Comparison of ENCODE assay signal across 8 mouse cellular contexts in the genomic region with DNA sequence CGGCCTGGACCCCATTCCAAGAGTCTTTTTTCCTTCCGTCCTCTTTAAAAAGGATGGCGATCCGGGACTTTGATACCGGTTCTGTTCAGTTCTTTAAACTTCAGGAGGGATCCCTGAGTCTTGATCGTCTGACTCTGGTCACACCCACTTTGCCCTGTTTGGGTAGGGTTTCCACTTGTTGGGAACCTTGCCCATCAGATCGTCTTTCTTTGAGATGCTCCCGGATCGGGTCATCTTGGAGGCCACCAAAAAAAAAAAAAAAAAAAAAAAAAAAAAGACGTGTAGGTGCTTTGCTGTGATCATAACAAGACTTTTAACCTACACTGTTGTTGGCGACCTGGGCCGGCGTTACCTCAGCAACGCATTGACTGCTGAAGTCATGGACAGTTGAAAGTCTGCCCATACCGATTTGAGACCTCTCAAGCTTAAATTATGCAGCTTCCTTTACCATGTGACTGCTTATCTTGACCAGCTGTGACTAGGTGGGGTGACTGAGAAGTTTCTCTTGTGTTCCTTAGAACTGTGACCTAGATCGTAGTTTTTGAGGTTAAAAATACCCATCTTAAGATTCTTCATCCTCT. TPM values are rescaled to one million over a fixed set of nuclear protein-coding genes. Genes with fewer than 3 reads are reported as not detected.
DNase-seq lines count a peak whose midpoint lies in the region; ATAC-seq and TF ChIP-seq lines count a peak whose summit lies in the region.

No protein-coding gene starts in this region.

- H3K36me3 ChIP-seq in heart, embryonic 13.5 days: no peaks in the 10 kb centered on the region
- H3K36me3 ChIP-seq in midbrain, embryonic 12.5 days: no peaks in the 10 kb centered on the region

- peak overlapping the region; percentile 91 for H3K27ac ChIP-seq in layer of hippocampus, adult 2 months
- H3K27ac ChIP-seq in heart, embryonic 13.5 days (replicated peaks): peak overlapping the region; percentile 90
- H3K27ac ChIP-seq in midbrain, embryonic 12.5 days (replicated peaks): peak overlapping the region; percentile 73

- 7% methylated on average over 16 of the region's 16 CpGs for WGBS in heart, embryonic 13.5 days
- WGBS in midbrain, embryonic 12.5 days: 11% methylated on average over 16 of the region's 16 CpGs

- TF ChIP-seq CTCF in layer of hippocampus, adult 2 months (conservative IDR thresholded peaks at IDR 0.05): no peak
- no peak for TF ChIP-seq CTCF in brain, embryonic 14.5 days (IDR thresholded peaks at IDR 0.05; ENCODE audit: borderline replicate concordance, extremely low read depth, insufficient read depth, insufficient read length)

- H3K9ac ChIP-seq in heart, embryonic 13.5 days: peak overlapping the region; percentile 93
- H3K9ac ChIP-seq in midbrain, embryonic 12.5 days (replicated peaks): peak overlapping the region; percentile 86

- DNase-seq in layer of hippocampus, adult 2 months (ENCODE audit: low spot score in 2 of 2): no peak
- DNase-seq in layer of hippocampus, adult 9-10 months (ENCODE audit: low spot score): no peak
- DNase-seq in brain, embryonic 14.5 days (ENCODE audit: low read depth): peak; percentile 24
- DNase-seq in kidney, postnatal 4 days: peak; percentile 17 to 40
- DNase-seq in right cerebral cortex, postnatal 14 days: no peak
- no peak for DNase-seq in left cerebral cortex, adult 18-20 months (ENCODE audit: low spot score in 2 of 2)

- peak overlapping the region; percentile 83 for H3K4me2 ChIP-seq in heart, embryonic 13.5 days
- H3K4me2 ChIP-seq in midbrain, embryonic 12.5 days (replicated peaks): peak overlapping the region; percentile 68

- TF ChIP-seq POLR2A in brain, embryonic 14.5 days (IDR thresholded peaks at IDR 0.05; ENCODE audit: borderline replicate concordance, extremely low read depth, insufficient read depth, insufficient read length, poor library complexity, severe bottlenecking): no peak

- ATAC-seq in heart, embryonic 13.5 days (ENCODE audit: extremely low read depth, insufficient number of reproducible peaks, low FRiP score, low TSS enrichment): 0 out of 2 replicates have a peak, but pooled peaks have one; percentile 9
- ATAC-seq in midbrain, embryonic 12.5 days (ENCODE audit: low FRiP score, low read depth): no peak; the same call in 1 of the 2 replicates

- no peaks in the 10 kb centered on the region for H3K9me3 ChIP-seq in heart, embryonic 13.5 days
- H3K9me3 ChIP-seq in midbrain, embryonic 12.5 days: no peaks in the 10 kb centered on the region

- H3K27me3 ChIP-seq in heart, embryonic 13.5 days (replicated peaks): no peaks in the 10 kb centered on the region
- H3K27me3 ChIP-seq in midbrain, embryonic 12.5 days: no peaks in the 10 kb centered on the region

- H3K4me3 ChIP-seq in layer of hippocampus, adult 2 months: peak overlapping the region; percentile 93
- H3K4me3 ChIP-seq in heart, embryonic 13.5 days: peak overlapping the region; percentile 86
- H3K4me3 ChIP-seq in midbrain, embryonic 12.5 days: peak overlapping the region; percentile 86

- H3K4me1 ChIP-seq in heart, embryonic 13.5 days: peaks cover 15% of the 10 kb centered on the region
- H3K4me1 ChIP-seq in midbrain, embryonic 12.5 days: peaks cover 12% of the 10 kb centered on the region

RNA-seq across cellular contexts. Expression of gene Wwp2, which starts 0.8 kb away (rescaled TPM):
- total RNA-seq in layer of hippocampus, adult 2 months (2021): 10 to 100 TPM; 37.1 to 38.0 TPM
- polyA plus RNA-seq in brain, embryonic 14.5 days (2012; rRNA removed): 34.8 and 42.5 TPM in 2 replicates
- 28.4 and 30.1 TPM in 2 replicates for polyA plus RNA-seq in heart, embryonic 13.5 days (2015; fragmentation: Nextera tagmentation; extraction: Ambion mirVana)
- polyA plus RNA-seq in midbrain, embryonic 12.5 days (2016; fragmentation: Nextera tagmentation; extraction: Ambion mirVana): 61.9 and 81.2 TPM in 2 replicates
- 10 to 100 TPM; 37.2 to 43.0 TPM for total RNA-seq in left cerebral cortex, adult 18-20 months (2021)

RNA-seq across cellular contexts. Expression of gene Nob1, which starts 12.1 kb away (rescaled TPM):
- 10 to 100 TPM; 38.5 to 48.6 TPM for total RNA-seq in layer of hippocampus, adult 2 months (2021)
- 77.5 and 92.8 TPM in 2 replicates for polyA plus RNA-seq in brain, embryonic 14.5 days (2012; rRNA removed)
- polyA plus RNA-seq in heart, embryonic 13.5 days (2015; fragmentation: Nextera tagmentation; extraction: Ambion mirVana): 45.2 and 51.1 TPM in 2 replicates
- 72.8 and 80.7 TPM in 2 replicates for polyA plus RNA-seq in midbrain, embryonic 12.5 days (2016; fragmentation: Nextera tagmentation; extraction: Ambion mirVana)
- total RNA-seq in left cerebral cortex, adult 18-20 months (2021): 10 to 100 TPM; 36.3 to 40.2 TPM

RNA-seq across cellular contexts. Expression of gene Nqo1, which starts 33.9 kb away (rescaled TPM):
- total RNA-seq in layer of hippocampus, adult 2 months (2021): 1 to 10 TPM; 5.8 to 7.0 TPM
- 1.8 and 2.8 TPM in 2 replicates for polyA plus RNA-seq in brain, embryonic 14.5 days (2012; rRNA removed)
- 5.7 and 5.9 TPM in 2 replicates for polyA plus RNA-seq in heart, embryonic 13.5 days (2015; fragmentation: Nextera tagmentation; extraction: Ambion mirVana)
- 5.2 and 5.6 TPM in 2 replicates for polyA plus RNA-seq in midbrain, embryonic 12.5 days (2016; fragmentation: Nextera tagmentation; extraction: Ambion mirVana)
- total RNA-seq in left cerebral cortex, adult 18-20 months (2021): 1 to 10 TPM; 5.3 to 5.6 TPM

Comparison
In these comparisons a context has a peak if more than half of its experiments do, and no peak if none do; other contexts are left out.
1. DNase-seq: peak in brain, embryonic 14.5 days (single experiment) and kidney, postnatal 4 days (2 of 2); none in layer of hippocampus, adult 2 months (0 of 2), layer of hippocampus, adult 9-10 months (single experiment), right cerebral cortex, postnatal 14 days (single experiment) and left cerebral cortex, adult 18-20 months (0 of 2).
2. Peak in every context shown above with its lines, with median percentiles within 50 percentile points of each other: H3K27ac ChIP-seq and H3K4me3 ChIP-seq.